Mouse (Mus musculus) heart, embryonic 15.5 days (tissue): ENCODE results near the gene Meioc. TPM values are rescaled to one million over a fixed set of nuclear protein-coding genes. Genes with fewer than 3 reads are reported as not detected.

Experiments used
- ATAC-seq: fragments of 200-750 bp; cut with Nextera tagmentation; replicated peaks from 2 replicates; pipeline ENCODE4 v1.8.0; 2017; ENCODE audit warnings: low read depth, moderate TSS enrichment; ENCODE audit not compliant: insufficient number of reproducible peaks, insufficient read depth, low FRiP score
- H3K27ac ChIP-seq: fragments of 300-500 bp; sonication (generic); 2 replicates; pipeline ENCODE4 v1.5.1; 2015; ENCODE audit warnings: mild to moderate bottlenecking, inconsistent platforms
- H3K27me3 ChIP-seq: fragments of 300-500 bp; sonication (generic); 2 replicates; pipeline ENCODE4 v1.6.1; 2015; ENCODE audit warnings: inconsistent platforms
- H3K36me3 ChIP-seq: fragments of 300-500 bp; sonication (generic); 2 replicates; pipeline ENCODE4 v1.6.1; 2015; ENCODE audit warnings: mild to moderate bottlenecking, inconsistent platforms
- H3K4me1 ChIP-seq: fragments of 300-500 bp; sonication (generic); replicated peaks from 2 replicates; pipeline ENCODE4 v1.6.1; 2015; ENCODE audit warnings: inconsistent platforms
- H3K4me2 ChIP-seq: fragments of 300-500 bp; sonication (generic); 2 replicates; pipeline ENCODE4 v1.6.1; 2015; ENCODE audit warnings: inconsistent platforms, mild to moderate bottlenecking, moderate library complexity
- H3K4me3 ChIP-seq: fragments of 300-500 bp; sonication (generic); 2 replicates; pipeline ENCODE4 v1.5.1; 2015; ENCODE audit warnings: mild to moderate bottlenecking, inconsistent platforms
- H3K9ac ChIP-seq: fragments of 300-500 bp; sonication (generic); 2 replicates; pipeline ENCODE4 v1.6.1; 2015; ENCODE audit warnings: mild to moderate bottlenecking, inconsistent platforms
- H3K9me3 ChIP-seq: fragments of 300-500 bp; sonication (generic); replicated peaks from 2 replicates; pipeline ENCODE4 v1.6.1; 2016; ENCODE audit warnings: inconsistent platforms
- WGBS: fragments of 180-500 bp; shearing (Covaris S2); methylation state at CpG from one replicate; pipeline ENCODE4 v1.1.7; 2015; ENCODE audit warnings: mixed read lengths; 5-methylcytosine and 5-hydroxymethylcytosine counted together
- polyA plus RNA-seq: library from polyadenylated mRNA; unstranded; fragments of >200 nt; fragmentation: Nextera tagmentation; extraction: Ambion mirVana; gene quantifications from 2 replicates; pipeline ENCODE4 v1.2.1, GENCODE M21; 2015

Gene Meioc
- polyA plus RNA-seq: 0.45 and 0.57 TPM in 2 replicates

DNA sequence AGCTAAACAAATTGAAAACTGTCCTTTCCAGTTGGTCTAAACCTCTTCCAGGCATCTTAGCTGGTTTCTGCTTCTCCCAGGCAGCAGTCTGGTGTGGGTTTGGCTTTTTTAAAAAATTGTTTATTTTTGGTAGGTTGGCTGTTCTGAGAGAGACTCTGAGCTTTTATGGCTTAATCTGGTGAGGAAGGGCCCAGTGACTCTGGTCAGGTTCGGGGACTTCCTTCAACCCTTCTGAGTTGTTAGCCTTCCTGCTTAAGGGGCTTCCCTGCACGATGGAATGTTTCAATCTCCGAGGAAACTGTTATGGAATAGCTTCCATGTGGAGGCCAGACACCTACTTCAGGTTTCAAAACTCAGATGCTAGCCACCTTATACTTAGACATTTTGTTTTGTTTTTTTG is at the start of gene Meioc:
Meioc (plus strand) TSS at position 301 of the 400 bp plus-strand sequence.
- Histone ChIP-seq H3K36me3 (no peaks in the 10 kb centered on the region), H3K4me2 (no peak within 1 kb of the TSS), H3K9ac (no peak within 1 kb of the TSS), H3K4me1 (peaks cover 7% of the 10 kb centered on the region), H3K27ac (no peak within 1 kb of the TSS), H3K27me3 (peaks cover 40% of the 10 kb centered on the region), H3K9me3 (peaks cover 12% of the 10 kb centered on the region; the same call in 1 of the 2 replicates), H3K4me3 (no peak within 1 kb of the TSS)
- ATAC-seq: no peak
- WGBS: 59% methylated on average over 3 of the region's 3 CpGs

DNA sequence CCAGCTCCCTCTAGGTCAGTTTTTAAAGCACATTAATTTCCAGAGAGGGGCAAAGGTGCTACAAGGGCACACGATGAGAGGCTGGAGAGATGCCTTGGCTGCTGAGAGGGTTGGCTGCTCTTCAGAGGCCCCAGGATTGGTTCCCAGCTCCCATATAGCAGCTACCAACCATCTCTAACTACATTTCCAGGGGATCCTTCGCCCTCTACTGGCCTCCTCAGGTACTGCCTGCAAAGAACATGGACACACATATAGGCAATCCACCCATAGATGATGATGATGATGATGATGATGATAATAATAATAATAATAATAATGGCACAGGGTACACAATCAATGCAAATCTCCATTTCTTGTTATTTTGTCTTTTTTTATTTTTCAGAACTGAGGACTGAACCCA is 44.1 kb upstream of the Meioc start:
- Histone ChIP-seq H3K4me3 (no peak overlapping the region), H3K9ac (no peak overlapping the region), H3K4me2 (no peak overlapping the region), H3K9me3 (no peaks in the 10 kb centered on the region), H3K36me3 (no peaks in the 10 kb centered on the region), H3K27ac (no peak overlapping the region), H3K27me3 (no peaks in the 10 kb centered on the region), H3K4me1 (peaks cover 11% of the 10 kb centered on the region)
- no peak for ATAC-seq
- 69% methylated on average over 2 of the region's 2 CpGs for WGBS

DNA sequence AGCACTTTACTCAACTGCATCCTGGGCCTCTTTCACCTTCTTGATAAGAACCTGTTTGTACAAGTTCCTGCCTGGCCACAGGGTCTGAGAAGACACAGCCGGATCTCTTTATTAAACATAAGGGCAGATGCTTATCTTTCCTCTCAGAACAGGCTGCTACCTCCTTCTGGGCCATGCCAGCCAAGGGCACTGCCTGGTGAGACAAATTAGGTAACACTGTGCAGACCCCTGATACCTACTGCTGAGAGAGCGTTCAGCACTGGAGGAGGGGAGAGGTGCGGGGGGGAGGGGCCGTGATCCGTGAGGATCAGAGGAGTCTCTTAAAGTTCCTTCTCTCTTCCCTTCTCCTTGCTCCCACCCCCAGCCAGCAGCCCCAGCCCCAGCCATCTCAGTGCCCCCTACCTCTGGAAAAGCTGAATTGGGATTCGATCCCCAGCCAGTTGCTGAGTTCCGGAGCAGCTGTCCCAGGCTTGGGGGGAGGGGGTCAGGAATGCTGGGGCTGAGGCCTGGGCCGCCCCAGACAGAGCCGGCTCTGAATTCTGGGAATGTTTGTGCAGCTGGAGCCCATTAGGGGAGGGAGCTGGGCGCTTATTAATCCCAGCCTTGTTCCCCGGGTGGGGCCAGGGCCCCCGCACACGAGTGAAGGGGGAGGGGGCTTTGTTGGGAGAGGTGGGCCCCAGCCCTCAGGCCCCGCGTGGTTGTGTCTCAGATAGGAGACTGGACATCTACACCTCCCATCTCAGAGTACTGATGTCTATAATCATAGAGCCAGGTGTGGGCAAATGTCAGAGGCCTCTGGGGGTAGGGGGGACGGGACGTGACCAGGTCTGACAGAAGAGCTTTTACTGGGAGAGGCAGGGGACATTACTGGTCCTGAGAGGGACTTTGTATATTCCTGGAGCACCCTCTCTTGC is 39.4 kb upstream of the Meioc start:
- Histone ChIP-seq H3K9ac (peak overlapping the region; percentile 27), H3K4me1 (peaks cover 24% of the 10 kb centered on the region), H3K36me3 (no peaks in the 10 kb centered on the region), H3K4me2 (peak overlapping the region; percentile 49), H3K27ac (peak overlapping the region; percentile 75), H3K9me3 (no peaks in the 10 kb centered on the region), H3K27me3 (no peaks in the 10 kb centered on the region), H3K4me3 (peak overlapping the region; percentile 25)
- peak; percentile 81 for ATAC-seq
- 9% methylated on average over 17 of the region's 17 CpGs for WGBS

DNA sequence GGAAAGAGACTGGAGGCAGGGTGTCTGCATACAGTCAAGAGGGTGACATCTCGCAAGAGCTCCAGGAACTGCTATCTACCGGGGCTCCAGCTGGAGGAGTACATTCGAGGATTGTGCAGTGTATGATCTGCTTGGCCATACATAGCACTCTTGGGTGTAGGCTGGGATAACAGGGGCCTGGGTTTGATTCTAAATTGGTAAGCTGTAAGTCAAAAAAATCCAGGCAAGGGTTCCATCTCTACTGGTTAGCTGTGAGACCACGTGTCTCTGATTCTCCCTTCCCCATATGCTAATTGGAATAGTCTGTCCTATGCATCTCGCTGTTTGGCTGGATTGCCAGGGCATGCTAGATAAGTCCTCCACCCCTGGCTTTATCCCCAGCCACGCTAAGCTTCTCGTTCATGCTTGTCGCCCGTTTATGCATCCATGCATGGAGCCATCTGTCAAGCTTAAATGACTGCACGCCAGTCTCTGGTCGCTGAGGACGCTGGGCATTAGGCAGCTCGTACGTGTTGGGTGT is 38.6 kb upstream of the Meioc start:
- peaks cover 29% of the 10 kb centered on the region for H3K4me1 ChIP-seq
- H3K4me2 ChIP-seq: peak overlapping the region; percentile 49; the same call in 1 of the 2 replicates
- ATAC-seq: peak; percentile 23
- no peaks in the 10 kb centered on the region for H3K27me3 ChIP-seq
- no peaks in the 10 kb centered on the region for H3K36me3 ChIP-seq
- H3K27ac ChIP-seq: peak overlapping the region; percentile 75
- WGBS: 36% methylated on average over 14 of the region's 14 CpGs
- H3K9ac ChIP-seq: no peak overlapping the region
- no peaks in the 10 kb centered on the region for H3K9me3 ChIP-seq
- H3K4me3 ChIP-seq: no peak overlapping the region

- no peak overlapping the region for H3K4me3 ChIP-seq
- no peaks in the 10 kb centered on the region for H3K36me3 ChIP-seq
- H3K4me1 ChIP-seq: peaks cover 39% of the 10 kb centered on the region
- no peak overlapping the region for H3K4me2 ChIP-seq
- H3K27me3 ChIP-seq: no peaks in the 10 kb centered on the region
- WGBS: 87% methylated on average over 9 of the region's 9 CpGs
- no peaks in the 10 kb centered on the region for H3K9me3 ChIP-seq
- H3K27ac ChIP-seq: no peak overlapping the region
- ATAC-seq: no peak
- H3K9ac ChIP-seq: no peak overlapping the region
These were observed 36.2 kb upstream of the Meioc start for GRCm38 (mm10) chr11:102627171-102627931.

DNA sequence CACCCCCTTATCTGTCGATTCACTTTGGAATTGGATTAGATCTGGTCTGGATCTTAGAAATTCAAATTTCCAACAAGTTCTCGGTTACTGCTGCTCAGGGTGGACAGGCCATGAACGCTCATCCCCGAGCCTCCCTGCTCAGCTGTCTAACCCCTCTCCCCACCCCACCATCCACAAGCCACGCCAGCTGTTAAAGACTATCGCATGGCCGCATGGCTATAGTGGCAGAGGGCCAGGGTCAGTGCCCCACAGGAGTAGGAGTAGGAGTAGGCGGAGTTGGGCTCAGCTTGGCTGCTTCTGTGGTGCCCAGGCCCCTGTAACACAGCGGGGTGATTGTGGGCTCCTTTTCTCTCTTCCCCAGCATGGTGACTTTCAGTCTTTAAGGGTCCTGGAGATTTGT is 35.0 kb upstream of the Meioc start:
- H3K4me2 ChIP-seq: no peak overlapping the region
- H3K9ac ChIP-seq: no peak overlapping the region
- peaks cover 48% of the 10 kb centered on the region for H3K4me1 ChIP-seq
- H3K36me3 ChIP-seq: no peaks in the 10 kb centered on the region
- WGBS: 74% methylated on average over 9 of the region's 9 CpGs
- H3K4me3 ChIP-seq: no peak overlapping the region
- no peaks in the 10 kb centered on the region for H3K27me3 ChIP-seq
- no peak overlapping the region for H3K27ac ChIP-seq
- ATAC-seq: no peak
- H3K9me3 ChIP-seq: no peaks in the 10 kb centered on the region

- H3K27me3 ChIP-seq: no peaks in the 10 kb centered on the region
- WGBS: 53% methylated on average over 8 of the region's 8 CpGs
- H3K9me3 ChIP-seq: no peaks in the 10 kb centered on the region
- no peaks in the 10 kb centered on the region for H3K36me3 ChIP-seq
- ATAC-seq: no peak
- H3K4me1 ChIP-seq: peaks cover 42% of the 10 kb centered on the region
- H3K27ac ChIP-seq: no peak overlapping the region
- H3K4me3 ChIP-seq: no peak overlapping the region
- no peak overlapping the region for H3K4me2 ChIP-seq
- H3K9ac ChIP-seq: 0 out of 2 replicates have a peak overlapping the region, but pooled peaks have one; percentile 2
These were observed 34.1 kb upstream of the Meioc start for GRCm38 (mm10) chr11:102629375-102629774.

GRCm38 (mm10) chr11:102630731-102631130 is 32.8 kb upstream of the Meioc start:
- 35% methylated on average over 7 of the region's 7 CpGs for WGBS
- Histone ChIP-seq H3K9me3 (no peaks in the 10 kb centered on the region), H3K27me3 (no peaks in the 10 kb centered on the region), H3K9ac (no peak overlapping the region), H3K4me3 (no peak overlapping the region), H3K36me3 (no peaks in the 10 kb centered on the region), H3K4me2 (no peak overlapping the region), H3K27ac (no peak overlapping the region), H3K4me1 (peaks cover 30% of the 10 kb centered on the region)
- no peak for ATAC-seq

GRCm38 (mm10) chr11:102631203-102631602 is 32.3 kb upstream of the Meioc start:
- no peak for ATAC-seq
- Histone ChIP-seq H3K27me3 (no peaks in the 10 kb centered on the region), H3K4me1 (peaks cover 30% of the 10 kb centered on the region), H3K36me3 (no peaks in the 10 kb centered on the region), H3K9me3 (no peaks in the 10 kb centered on the region), H3K4me2 (no peak overlapping the region), H3K27ac (no peak overlapping the region), H3K4me3 (no peak overlapping the region), H3K9ac (no peak overlapping the region)
- WGBS: 62% methylated on average over 5 of the region's 5 CpGs

- H3K9me3 ChIP-seq: no peaks in the 10 kb centered on the region
- no peaks in the 10 kb centered on the region for H3K36me3 ChIP-seq
- 0 out of 2 replicates have a peak overlapping the region, but pooled peaks have one; percentile 9 for H3K27ac ChIP-seq
- no peak overlapping the region for H3K4me3 ChIP-seq
- H3K27me3 ChIP-seq: no peaks in the 10 kb centered on the region
- peaks cover 37% of the 10 kb centered on the region for H3K4me1 ChIP-seq
- peak overlapping the region; percentile 47 for H3K4me2 ChIP-seq
- no peak overlapping the region for H3K9ac ChIP-seq
- WGBS: 13% methylated on average over 12 of the region's 13 CpGs
- ATAC-seq: no peak
These were observed 30.8 kb upstream of the Meioc start for GRCm38 (mm10) chr11:102632725-102633124.

- Histone ChIP-seq H3K27me3 (no peaks in the 10 kb centered on the region), H3K4me3 (no peak overlapping the region), H3K27ac (no peak overlapping the region), H3K9ac (no peak overlapping the region), H3K36me3 (no peaks in the 10 kb centered on the region), H3K4me2 (peak overlapping the region; percentile 47), H3K9me3 (no peaks in the 10 kb centered on the region), H3K4me1 (peaks cover 37% of the 10 kb centered on the region)
- WGBS: 26% methylated on average over 9 of the region's 9 CpGs
- no peak for ATAC-seq
These were observed 30.1 kb upstream of the Meioc start for GRCm38 (mm10) chr11:102633379-102633778.
